Mouse (Mus musculus): Measurements from ENCODE around the gene Ska2. TPM values are rescaled to one million over a fixed set of nuclear protein-coding genes. Genes with fewer than 3 reads are reported as not detected.

Gene Ska2
- 8.3 and 8.6 TPM in 2 replicates for total RNA-seq (2021)
- long read RNA-seq: 0 reads

DNA sequence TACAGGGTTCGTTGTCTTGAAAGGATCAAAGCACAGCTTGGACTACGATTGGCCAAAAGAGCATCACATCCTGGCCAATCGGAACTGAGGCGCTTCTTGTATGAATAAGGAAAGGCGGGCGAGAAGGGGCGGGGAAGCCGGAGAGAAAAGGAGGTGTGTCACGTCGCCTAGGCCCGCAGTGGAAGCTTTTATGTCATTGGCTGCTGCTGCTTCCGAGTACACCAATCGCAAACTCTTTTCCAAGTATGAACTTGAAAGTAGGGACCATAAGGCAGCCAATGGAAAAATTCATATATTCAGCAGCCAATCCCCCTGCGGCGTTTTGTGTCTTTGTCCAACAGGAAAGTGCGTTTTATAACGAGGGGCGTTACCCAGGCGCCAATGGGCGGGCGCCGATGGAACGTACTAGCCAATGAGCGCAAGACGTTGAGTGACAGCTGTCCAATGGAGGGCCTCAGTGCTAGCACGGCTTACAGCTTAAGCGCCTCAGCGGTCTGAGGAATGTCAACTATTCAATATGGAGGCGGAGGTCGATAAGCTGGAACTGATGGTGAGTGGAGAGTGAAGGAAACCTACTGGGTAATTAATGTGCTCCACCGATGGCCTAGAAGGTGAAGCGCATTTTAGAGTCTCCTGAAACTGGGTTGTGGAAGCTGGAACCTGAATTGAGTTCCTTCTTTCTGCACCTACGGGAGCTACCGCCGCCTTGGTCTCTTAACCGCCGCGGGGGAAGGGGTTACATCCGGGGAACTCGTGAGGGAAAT, at the start of gene Ska2:
TSS of gene Ska2 (plus strand) at position 480 of the 764 bp plus-strand sequence.
- peak; percentile 94 for DNase-seq

GRCm38 (mm10) chr11:87060410-87060809, 48.6 kb upstream of the Ska2 start:
- no peak for DNase-seq

GRCm38 (mm10) chr11:87062087-87062486, 46.9 kb upstream of the Ska2 start:
- no peak for DNase-seq

DNA sequence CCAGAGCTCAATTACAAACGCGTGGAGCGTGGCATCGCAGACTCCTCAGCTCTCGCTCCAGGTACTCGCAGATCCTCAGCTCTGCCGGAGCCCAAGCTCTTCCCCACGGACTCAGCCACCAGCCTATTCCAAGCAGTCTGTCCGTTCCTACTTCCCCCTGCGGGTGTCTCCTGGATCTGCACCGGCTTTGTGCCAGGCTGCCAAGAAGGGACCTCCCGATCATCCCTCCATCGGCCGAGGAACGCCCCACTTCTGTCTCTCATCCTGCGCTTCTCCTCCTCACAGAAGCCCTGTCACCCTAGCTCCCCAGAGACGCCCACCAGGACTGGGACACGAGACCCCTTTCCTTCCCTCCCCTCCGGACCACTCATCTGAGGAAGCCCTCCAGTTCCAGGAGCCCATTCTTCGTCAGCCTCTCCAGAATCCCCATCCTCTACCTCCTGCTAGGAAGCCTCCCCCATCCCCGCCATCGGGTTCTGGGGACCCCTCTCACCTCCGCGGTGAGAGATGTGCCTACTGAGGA, 35.6 kb upstream of the Ska2 start:
- DNase-seq: peak; percentile 64

GRCm38 (mm10) chr11:87073866-87074440, 35.1 kb upstream of the Ska2 start, which contains the start of gene Gdpd1:
Gene Gdpd1, minus strand, starts transcription at chr11:87074062.
- DNase-seq: peak; percentile 90

- DNase-seq: no peak
These were observed 25.3 kb upstream of the Ska2 start for GRCm38 (mm10) chr11:87083712-87084111.

- DNase-seq: no peak
These were observed 23.6 kb upstream of the Ska2 start for GRCm38 (mm10) chr11:87085461-87085860.

DNA sequence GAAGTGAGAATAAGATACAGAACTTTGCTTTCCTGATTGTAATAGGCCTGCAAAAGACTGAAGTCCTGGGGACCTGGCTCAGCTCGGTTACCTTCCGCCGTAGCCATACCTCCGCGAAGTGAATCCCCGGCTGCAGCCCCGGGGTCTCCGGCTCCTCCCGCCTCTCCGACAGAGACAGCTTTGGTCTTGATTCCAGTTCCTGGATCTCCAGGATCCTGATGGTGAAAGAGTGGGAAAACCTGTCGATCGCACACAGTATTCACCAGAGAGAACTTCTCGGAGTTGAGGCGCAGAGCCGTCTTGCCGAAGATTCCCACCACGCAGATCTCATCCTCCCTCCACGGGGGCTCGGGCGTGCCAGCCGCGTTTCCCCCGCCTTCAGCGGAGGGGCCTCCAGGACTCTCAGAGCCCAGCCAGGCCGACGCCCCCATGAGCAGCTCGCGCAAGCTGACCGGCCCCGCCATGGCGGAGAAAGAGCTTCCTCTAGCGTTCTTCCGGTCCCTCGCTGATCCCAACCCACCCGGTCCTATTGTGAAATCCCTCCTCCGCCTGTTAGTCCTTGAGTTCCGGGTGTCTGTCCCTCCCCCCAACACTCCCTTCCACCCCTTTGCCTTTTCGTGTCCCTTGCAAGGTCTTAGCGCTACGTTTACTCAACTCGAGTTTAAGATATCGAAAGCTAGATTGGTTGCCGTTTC, 22.6 kb upstream of the Ska2 start, which contains the start of gene Smg8:
TSS of gene Smg8 (minus strand) at position 485 of the 695 bp plus-strand sequence.
- DNase-seq: peak; percentile 79

DNA sequence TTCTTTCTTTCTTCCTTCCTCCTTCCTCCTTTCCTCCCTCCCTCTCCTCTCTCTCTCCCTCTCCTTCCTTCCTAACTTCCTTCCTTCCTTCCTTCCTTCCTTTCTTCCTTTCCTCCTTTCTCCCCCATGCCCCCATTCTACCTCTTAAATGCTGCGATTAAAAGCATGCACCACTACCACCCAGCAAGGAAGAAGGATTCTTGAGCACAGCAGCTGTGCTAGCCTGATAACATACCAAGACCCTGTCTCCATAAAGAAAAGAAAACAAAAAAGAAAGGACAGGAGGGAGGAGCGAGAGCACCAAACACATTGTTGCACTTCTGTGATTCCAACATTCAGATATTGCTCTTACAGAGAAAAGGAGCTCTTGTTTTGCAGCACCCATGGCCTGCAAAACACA, 21.9 kb upstream of the Ska2 start:
- DNase-seq: no peak

- DNase-seq: no peak
These were observed 652 bp upstream of the Ska2 start, which contains the start of gene Prr11 for GRCm38 (mm10) chr11:87108409-87108754. Gene Prr11, minus strand, starts transcription at chr11:87108708.

GRCm38 (mm10) chr11:87109519-87110171, 611 bp downstream of the Ska2 start:
- DNase-seq: peak; percentile 26

- DNase-seq: no peak
These were observed 1.3 kb downstream of the Ska2 start for GRCm38 (mm10) chr11:87110172-87110909.

DNA sequence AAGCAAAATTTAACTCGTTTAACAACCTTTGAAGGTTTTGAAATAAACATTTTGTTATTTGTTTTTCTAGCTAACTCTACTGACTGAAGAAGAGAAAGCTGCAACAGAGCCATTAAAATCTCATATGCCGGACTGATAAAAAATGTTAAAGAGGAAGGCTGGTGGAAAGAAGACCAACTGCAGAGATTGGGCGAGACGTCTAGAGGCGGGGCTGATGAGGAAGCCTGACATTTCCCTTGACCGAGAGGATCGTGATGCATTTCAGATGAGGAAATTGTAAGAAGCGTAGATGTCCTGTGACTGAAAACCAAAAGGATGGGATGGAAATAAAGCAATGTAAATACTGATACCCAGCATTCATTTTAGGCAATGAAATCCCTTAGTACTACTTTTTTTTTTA, 12.8 kb downstream of the Ska2 start:
- no peak for DNase-seq

DNA sequence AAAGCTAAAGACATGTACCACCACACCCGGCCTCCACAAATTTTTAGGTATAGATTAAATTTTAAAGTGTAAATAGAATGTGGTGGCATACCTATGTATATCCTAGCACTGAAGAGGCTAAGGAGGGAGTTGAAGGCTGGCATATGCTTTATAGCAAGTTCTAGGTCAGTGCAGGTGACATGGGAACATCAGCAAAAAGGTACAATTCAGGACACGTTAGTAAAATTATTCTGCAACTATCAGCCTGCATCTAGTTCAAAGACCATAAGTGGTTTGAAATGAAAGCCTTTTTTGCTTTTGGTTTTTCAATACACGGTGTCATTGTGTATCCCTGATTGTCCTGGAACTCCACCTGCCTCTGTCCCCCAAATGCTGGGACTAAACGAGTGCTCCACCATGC, 16.5 kb downstream of the Ska2 start:
- no peak for DNase-seq

DNA sequence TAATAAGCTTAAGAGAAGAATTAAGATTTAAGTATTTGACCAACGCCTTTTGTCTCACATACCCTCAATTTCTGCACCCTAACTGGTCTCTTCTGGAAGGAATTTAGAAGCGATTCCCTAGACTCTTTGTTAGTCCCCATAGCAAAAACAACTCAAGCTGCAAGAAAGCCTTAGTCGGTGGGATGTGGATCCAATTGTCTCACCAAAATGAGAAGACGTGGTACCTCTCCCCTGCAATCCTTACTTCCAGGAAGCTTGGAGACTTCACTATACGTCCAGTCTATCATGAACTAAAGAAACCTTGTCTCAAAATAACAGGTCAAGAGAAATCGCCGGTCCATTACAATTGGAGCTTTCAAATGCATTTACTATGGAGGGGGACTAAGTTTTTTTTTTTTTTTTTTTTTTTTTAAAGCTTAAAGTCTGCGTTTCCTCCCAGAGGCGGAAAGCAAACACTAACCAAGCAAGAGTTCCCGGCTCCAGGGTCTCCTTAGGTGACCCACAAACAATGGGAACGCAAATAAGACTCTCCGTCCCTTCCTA, 17.3 kb downstream of the Ska2 start:
- no peak for DNase-seq

DNA sequence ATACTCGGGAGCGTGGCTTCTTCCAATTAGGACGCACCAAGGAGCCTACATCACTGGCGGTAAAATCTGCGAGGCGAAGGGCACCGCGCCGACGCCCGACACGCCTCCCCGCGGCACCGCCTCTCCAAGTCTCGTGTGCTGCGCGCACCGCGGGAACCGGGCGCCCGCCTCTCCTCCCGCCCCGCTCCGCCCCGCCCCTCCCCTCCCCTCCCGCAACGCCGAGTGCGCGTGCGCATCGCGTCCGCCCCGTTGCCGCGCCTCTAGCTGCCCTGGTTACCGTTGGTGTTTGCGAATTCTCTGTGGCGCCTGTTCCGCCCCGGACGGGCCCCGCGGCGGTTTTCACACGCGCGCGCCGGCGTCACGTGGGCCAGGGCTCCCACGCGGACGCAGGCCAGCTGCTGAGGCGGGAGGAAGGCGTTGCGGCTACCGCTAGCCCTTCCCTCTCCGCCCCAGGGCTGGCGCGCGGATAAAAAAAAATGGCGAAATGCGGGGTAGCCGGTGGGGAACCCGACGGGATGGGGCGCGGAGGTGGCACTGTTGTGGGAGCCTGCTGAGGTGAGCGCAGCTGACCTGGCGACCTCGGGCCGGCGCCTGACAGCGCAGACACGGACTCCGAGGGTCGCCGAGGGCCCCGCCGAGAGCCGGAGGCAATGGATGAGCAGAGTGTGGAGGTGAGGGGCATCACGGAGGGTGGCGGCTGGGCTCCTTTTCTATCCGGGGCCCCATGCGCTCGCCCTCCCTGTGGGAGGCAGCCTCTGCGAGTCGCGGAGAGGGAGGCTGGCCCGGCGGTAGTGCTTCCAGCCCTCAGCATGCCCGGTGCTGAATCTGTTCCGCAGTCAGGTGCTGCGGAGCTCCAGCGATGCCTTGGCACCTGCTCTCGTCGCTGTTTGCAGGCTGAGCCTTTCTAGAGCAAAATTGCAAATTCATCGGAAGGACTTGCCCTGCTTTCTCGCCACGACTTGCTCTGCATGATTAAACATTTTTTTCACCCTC, 18.1 kb downstream of the Ska2 start, which contains the start of gene Trim37:
TSS of gene Trim37 (plus strand) at position 254 of the 993 bp plus-strand sequence.
- DNase-seq: peak; percentile 88

- no peak for DNase-seq
These were observed 27.2 kb downstream of the Ska2 start for GRCm38 (mm10) chr11:87136233-87136632.

GRCm38 (mm10) chr11:87158012-87158411, 49.0 kb downstream of the Ska2 start:
- no peak for DNase-seq

GRCm38 (mm10) chr11:87162687-87163086, 53.7 kb downstream of the Ska2 start:
- no peak for DNase-seq

DNA sequence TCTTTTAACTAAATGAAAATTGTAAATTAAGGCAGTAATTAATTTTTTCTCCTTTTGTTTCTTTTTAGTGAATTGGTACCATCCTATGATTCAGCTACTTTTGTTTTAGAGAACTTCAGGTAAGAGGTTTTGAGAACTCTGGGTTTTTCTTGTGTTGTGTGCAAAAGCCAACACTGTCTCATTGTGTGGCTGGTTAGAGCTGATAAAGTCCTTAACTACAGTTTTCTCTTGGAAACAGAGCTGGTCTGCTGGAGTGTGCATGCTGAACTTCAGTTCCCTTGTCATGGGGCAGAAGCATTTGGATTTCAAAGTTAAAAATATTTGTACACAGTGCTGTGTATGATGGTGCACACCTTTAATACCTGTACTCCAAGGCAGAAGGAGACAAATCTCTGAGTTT, 54.7 kb downstream of the Ska2 start:
- no peak for DNase-seq

Data from adrenal gland, postnatal 25 days (tissue).